Mouse (Mus musculus): ENCODE data around the gene Cplx1. TPM values are rescaled to one million over a fixed set of nuclear protein-coding genes. Genes with fewer than 3 reads are reported as not detected.
"Not testable (repeated sequence)": the region's sequence is repeated elsewhere in the genome, so short reads cannot be mapped to it uniquely, and the experiment has no call there.

Gene Cplx1
- polyA plus RNA-seq, 1 experiment from 2014 or later: 60.3 TPM

DNA sequence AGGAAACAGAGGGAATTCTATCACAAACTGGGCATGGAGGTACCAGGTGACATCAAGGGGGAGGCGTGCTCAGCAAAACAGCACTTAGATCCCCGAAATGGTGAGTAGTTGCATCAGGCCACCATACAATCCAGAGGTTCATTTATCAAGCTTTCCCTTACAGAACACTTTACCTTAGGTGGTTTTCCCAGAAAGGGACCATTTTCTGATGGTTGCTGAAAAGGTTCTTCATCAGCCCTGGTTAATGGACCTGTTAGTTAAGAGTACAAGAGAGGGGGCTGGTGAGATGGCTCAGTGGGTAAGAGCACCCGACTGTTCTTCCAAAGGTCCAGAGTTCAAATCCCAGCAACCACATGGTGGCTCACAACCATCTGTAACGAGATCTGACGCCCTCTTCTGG lies 63.7 kb downstream of the Cplx1 start:
- not testable (repeated sequence) for H3K27ac ChIP-seq (replicated peaks; ENCODE audit: low read depth, low read length); H3K9ac ChIP-seq (replicated peaks; ENCODE audit: low read length); H3K4me3 ChIP-seq (replicated peaks; ENCODE audit: low read depth, low read length); DNase-seq; H3K27me3 ChIP-seq (ENCODE audit: control insufficient read depth, insufficient read depth, low read length); H3K4me2 ChIP-seq (ENCODE audit: low read length); ATAC-seq (ENCODE audit: low FRiP score, low TSS enrichment); H3K9me3 ChIP-seq (ENCODE audit: control insufficient read depth, low read length); H3K4me1 ChIP-seq (ENCODE audit: control insufficient read depth, insufficient read depth, low read length)
- 96% methylated on average over 3 of the region's 5 CpGs for WGBS
- H3K36me3 ChIP-seq (ENCODE audit: control insufficient read depth, insufficient read depth, low read length): peaks cover 81% of the 10 kb centered on the region

- no peaks in the 10 kb centered on the region for H3K9me3 ChIP-seq (ENCODE audit: control insufficient read depth, low read length)
Observed at GRCm38 (mm10) chr5:108485239-108485638, 64.6 kb downstream of the Cplx1 start.

DNA sequence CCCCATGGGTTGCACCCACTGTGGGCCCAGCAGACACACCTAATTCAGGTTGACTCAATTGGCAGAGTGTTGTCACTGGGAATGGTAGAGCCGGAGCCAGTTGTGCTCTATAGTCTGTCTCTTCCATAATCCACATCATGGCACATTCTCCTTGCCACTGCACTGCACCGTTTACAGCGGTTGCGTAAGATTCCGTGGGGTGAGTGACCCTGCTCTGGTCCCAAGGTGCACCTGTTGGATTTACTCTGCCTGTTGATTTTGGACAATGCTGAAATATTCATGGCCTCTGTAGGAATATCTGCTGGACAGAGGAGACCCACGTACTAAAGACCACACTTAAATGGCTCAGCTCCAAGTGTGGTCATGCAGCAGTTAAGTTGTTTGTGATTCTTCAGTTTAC lies 66.8 kb downstream of the Cplx1 start:
- ATAC-seq (ENCODE audit: low FRiP score, low TSS enrichment) (no peak), DNase-seq (no peak)
- H3K9me3 ChIP-seq (ENCODE audit: control insufficient read depth, low read length): no peaks in the 10 kb centered on the region
- H3K4me1 ChIP-seq (ENCODE audit: control insufficient read depth, insufficient read depth, low read length): no peaks in the 10 kb centered on the region
- H3K36me3 ChIP-seq (ENCODE audit: control insufficient read depth, insufficient read depth, low read length): peaks cover 68% of the 10 kb centered on the region
- no peak overlapping the region for H3K9ac ChIP-seq (replicated peaks; ENCODE audit: low read length)
- 92% methylated on average over 6 of the region's 6 CpGs for WGBS
- no peaks in the 10 kb centered on the region for H3K27me3 ChIP-seq (ENCODE audit: control insufficient read depth, insufficient read depth, low read length)
- H3K4me2 ChIP-seq (ENCODE audit: low read length): no peak overlapping the region
- H3K27ac ChIP-seq (replicated peaks; ENCODE audit: low read depth, low read length): no peak overlapping the region
- H3K4me3 ChIP-seq (replicated peaks; ENCODE audit: low read depth, low read length): no peak overlapping the region

More at GRCm38 (mm10) chr5:108485239-108485638, 64.6 kb downstream of the Cplx1 start:
- Histone ChIP-seq H3K36me3 (ENCODE audit: control insufficient read depth, insufficient read depth, low read length) (peaks cover 75% of the 10 kb centered on the region), H3K27ac (replicated peaks; ENCODE audit: low read depth, low read length) (no peak overlapping the region), H3K4me3 (replicated peaks; ENCODE audit: low read depth, low read length) (no peak overlapping the region), H3K27me3 (ENCODE audit: control insufficient read depth, insufficient read depth, low read length) (no peaks in the 10 kb centered on the region), H3K4me2 (ENCODE audit: low read length) (no peak overlapping the region), H3K4me1 (ENCODE audit: control insufficient read depth, insufficient read depth, low read length) (no peaks in the 10 kb centered on the region), H3K9ac (replicated peaks; ENCODE audit: low read length) (no peak overlapping the region)
- ATAC-seq (ENCODE audit: low FRiP score, low TSS enrichment): no peak
- WGBS: 98% methylated on average over 2 of the region's 2 CpGs
- DNase-seq: peak; percentile 47

DNA sequence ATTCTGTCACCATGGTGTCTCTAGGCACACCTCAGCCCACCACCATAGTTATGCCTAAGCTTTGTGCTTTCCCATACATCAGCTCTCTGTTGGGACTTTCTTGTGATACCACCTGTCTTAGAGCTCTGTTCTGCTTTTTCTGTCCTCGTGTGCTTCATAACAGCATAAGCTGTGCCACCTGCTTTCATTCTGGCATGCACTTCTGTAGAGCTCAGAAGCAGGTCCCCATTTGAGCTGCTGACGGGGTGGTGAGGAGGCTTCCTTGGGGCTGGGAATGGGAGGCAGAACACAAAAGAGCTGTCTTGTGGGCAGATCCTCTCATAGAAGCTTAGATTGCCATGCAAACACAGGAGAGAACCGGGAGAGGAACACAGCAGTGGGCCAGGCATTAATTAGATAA lies 73.8 kb downstream of the Cplx1 start:
- Histone ChIP-seq H3K9ac (replicated peaks; ENCODE audit: low read length) (no peak overlapping the region), H3K27ac (replicated peaks; ENCODE audit: low read depth, low read length) (no peak overlapping the region), H3K27me3 (ENCODE audit: control insufficient read depth, insufficient read depth, low read length) (no peaks in the 10 kb centered on the region), H3K36me3 (ENCODE audit: control insufficient read depth, insufficient read depth, low read length) (peaks cover 82% of the 10 kb centered on the region), H3K4me3 (replicated peaks; ENCODE audit: low read depth, low read length) (no peak overlapping the region), H3K9me3 (ENCODE audit: control insufficient read depth, low read length) (no peaks in the 10 kb centered on the region), H3K4me2 (ENCODE audit: low read length) (no peak overlapping the region), H3K4me1 (ENCODE audit: control insufficient read depth, insufficient read depth, low read length) (no peaks in the 10 kb centered on the region)
- ATAC-seq (ENCODE audit: low FRiP score, low TSS enrichment) (no peak), DNase-seq (no peak)
- 90% methylated on average over 3 of the region's 3 CpGs for WGBS

- no peak for ATAC-seq (ENCODE audit: low FRiP score, low TSS enrichment)
- WGBS: 92% methylated on average over 4 of the region's 4 CpGs
- H3K36me3 ChIP-seq (ENCODE audit: control insufficient read depth, insufficient read depth, low read length): peaks cover 71% of the 10 kb centered on the region
Observed at GRCm38 (mm10) chr5:108473737-108474136, 76.1 kb downstream of the Cplx1 start.

DNA sequence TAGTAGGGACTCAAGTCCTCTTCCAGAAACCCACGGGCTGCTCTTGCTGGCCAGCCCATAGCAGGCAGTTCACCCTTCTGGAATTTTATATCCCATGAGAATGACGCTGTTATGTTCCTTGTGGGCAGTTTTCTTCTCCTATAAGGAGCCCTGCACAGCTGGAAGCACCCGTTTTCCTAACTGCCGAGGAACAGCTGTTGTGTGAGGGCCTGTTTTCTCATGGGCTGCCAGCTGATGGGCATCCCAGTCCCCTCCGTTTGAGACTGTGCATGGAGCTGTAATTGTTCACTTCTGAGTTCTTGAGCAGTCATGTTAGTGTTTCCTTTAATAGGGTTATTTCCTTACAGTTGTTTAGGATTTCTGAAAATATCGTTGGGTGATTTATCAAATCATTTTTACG lies 80.2 kb downstream of the Cplx1 start:
- H3K4me3 ChIP-seq (replicated peaks; ENCODE audit: low read depth, low read length): no peak overlapping the region
- ATAC-seq (ENCODE audit: low FRiP score, low TSS enrichment) (no peak), DNase-seq (no peak)
- H3K4me1 ChIP-seq (ENCODE audit: control insufficient read depth, insufficient read depth, low read length): peaks cover 13% of the 10 kb centered on the region; the same call in 1 of the 2 replicates
- H3K36me3 ChIP-seq (ENCODE audit: control insufficient read depth, insufficient read depth, low read length): peaks cover 34% of the 10 kb centered on the region
- H3K27ac ChIP-seq (replicated peaks; ENCODE audit: low read depth, low read length): no peak overlapping the region
- H3K9me3 ChIP-seq (ENCODE audit: control insufficient read depth, low read length): no peaks in the 10 kb centered on the region
- H3K9ac ChIP-seq (replicated peaks; ENCODE audit: low read length): no peak overlapping the region
- WGBS: 81% methylated on average over 7 of the region's 7 CpGs
- H3K4me2 ChIP-seq (ENCODE audit: low read length): no peak overlapping the region
- no peaks in the 10 kb centered on the region for H3K27me3 ChIP-seq (ENCODE audit: control insufficient read depth, insufficient read depth, low read length)

More at GRCm38 (mm10) chr5:108473737-108474136, 76.1 kb downstream of the Cplx1 start:
- no peak overlapping the region for H3K4me3 ChIP-seq (replicated peaks; ENCODE audit: low read depth, low read length)
- H3K4me1 ChIP-seq (ENCODE audit: control insufficient read depth, insufficient read depth, low read length): no peaks in the 10 kb centered on the region
- DNase-seq: no peak
- H3K27me3 ChIP-seq (ENCODE audit: control insufficient read depth, insufficient read depth, low read length): no peaks in the 10 kb centered on the region
- no peak overlapping the region for H3K27ac ChIP-seq (replicated peaks; ENCODE audit: low read depth, low read length)
- H3K9ac ChIP-seq (replicated peaks; ENCODE audit: low read length): no peak overlapping the region
- no peaks in the 10 kb centered on the region for H3K9me3 ChIP-seq (ENCODE audit: control insufficient read depth, low read length)
- no peak overlapping the region for H3K4me2 ChIP-seq (ENCODE audit: low read length)

Other genes starting within 250 kb of the Cplx1 start
- 2.9 and 3.7 TPM in 2 replicates for gene Pigg, start 237.4 kb downstream of the Cplx1 start, polyA plus RNA-seq (2014; fragmentation: Nextera tagmentation; extraction: Ambion mirVana)
- gene Gm42517, start 182.1 kb downstream of the Cplx1 start, polyA plus RNA-seq (2014; fragmentation: Nextera tagmentation; extraction: Ambion mirVana): 2.8 and 3.9 TPM in 2 replicates
- gene Pde6b, start 161.6 kb downstream of the Cplx1 start, polyA plus RNA-seq (2014; fragmentation: Nextera tagmentation; extraction: Ambion mirVana): 0.34 TPM in 1 of 2 replicates, not detected in the other
- 376 and 494 TPM in 2 replicates for gene Atp5k, start 115.6 kb downstream of the Cplx1 start, polyA plus RNA-seq (2014; fragmentation: Nextera tagmentation; extraction: Ambion mirVana)
- gene Mfsd7a, start 101.1 kb downstream of the Cplx1 start, polyA plus RNA-seq (2014; fragmentation: Nextera tagmentation; extraction: Ambion mirVana): not detected in 2 replicates
- 28.1 and 35.2 TPM in 2 replicates for gene Pcgf3, start 88.8 kb downstream of the Cplx1 start, polyA plus RNA-seq (2014; fragmentation: Nextera tagmentation; extraction: Ambion mirVana)
- 42.4 and 50.9 TPM in 2 replicates for gene Gak, start 79.7 kb upstream of the Cplx1 start, polyA plus RNA-seq (2014; fragmentation: Nextera tagmentation; extraction: Ambion mirVana)
- gene Tmem175, start 79.7 kb upstream of the Cplx1 start, polyA plus RNA-seq (2014; fragmentation: Nextera tagmentation; extraction: Ambion mirVana): 25.7 and 29.9 TPM in 2 replicates
- gene Idua, start 110.3 kb upstream of the Cplx1 start, polyA plus RNA-seq (2014; fragmentation: Nextera tagmentation; extraction: Ambion mirVana): 11.9 and 12.7 TPM in 2 replicates
- gene Dgkq, start 119.6 kb upstream of the Cplx1 start, polyA plus RNA-seq (2014; fragmentation: Nextera tagmentation; extraction: Ambion mirVana): 24.4 and 32.5 TPM in 2 replicates
- gene Slc26a1, start 125.5 kb upstream of the Cplx1 start, polyA plus RNA-seq (2014; fragmentation: Nextera tagmentation; extraction: Ambion mirVana): 2.9 and 3.6 TPM in 2 replicates
- 3.6 and 5.2 TPM in 2 replicates for gene Fgfrl1, start 142.4 kb upstream of the Cplx1 start, polyA plus RNA-seq (2014; fragmentation: Nextera tagmentation; extraction: Ambion mirVana)
- gene Rnf212, start 225.0 kb upstream of the Cplx1 start, polyA plus RNA-seq (2014; fragmentation: Nextera tagmentation; extraction: Ambion mirVana): not detected in 2 replicates
- not detected in 2 replicates for gene Tmed11, start 245.3 kb upstream of the Cplx1 start, polyA plus RNA-seq (2014; fragmentation: Nextera tagmentation; extraction: Ambion mirVana)